Mouse (Mus musculus) cortical plate, adult 2 months (tissue): ENCODE data around the gene Dnajc5g. TPM values are rescaled to one million over a fixed set of nuclear protein-coding genes. Genes with fewer than 3 reads are reported as not detected.
A peak's percentile ranks its signal among the peaks of the same experiment; 100 is the strongest.

Source experiments
- H3K27ac ChIP-seq: fragments of 200-500 bp; 2 replicates; pipeline ENCODE4 v1.5.1; 2012; ENCODE audit warnings: low read length, control low read depth, inconsistent platforms; ENCODE audit not compliant: insufficient read depth
- H3K4me1 ChIP-seq: fragments of 200-500 bp; 2 replicates; pipeline ENCODE4 v1.6.1; 2011; ENCODE audit warnings: low read length; ENCODE audit not compliant: control insufficient read depth, insufficient read depth
- H3K4me3 ChIP-seq: fragments of 200-500 bp; 2 replicates; pipeline ENCODE4 v1.5.1; 2011; ENCODE audit warnings: mild to moderate bottlenecking, low read length, control low read depth; ENCODE audit not compliant: insufficient read depth
- CTCF ChIP-seq: fragments of 200-500 bp; IDR thresholded peaks from 2 replicates; pipeline ENCODE4 v1.5.1; 2011; ENCODE audit warnings: mild to moderate bottlenecking, control low read depth, low read length; ENCODE audit not compliant: insufficient read depth; ENCODE audit errors: extremely low read depth
- POLR2A ChIP-seq: fragments of 200-500 bp; IDR thresholded peaks from 2 replicates; pipeline ENCODE4 v1.6.1; 2011; ENCODE audit warnings: mild to moderate bottlenecking, low read length, control low read depth; ENCODE audit not compliant: insufficient read depth; ENCODE audit errors: extremely low read depth
- polyA plus RNA-seq: library from polyadenylated mRNA; depleted of rRNA; stranded (reverse); fragments of >200 nt; gene quantifications from 2 replicates; pipeline ENCODE4 v1.2.3, GENCODE M21; 2012

Gene Dnajc5g
- polyA plus RNA-seq, 1 experiment = not detected

DNA sequence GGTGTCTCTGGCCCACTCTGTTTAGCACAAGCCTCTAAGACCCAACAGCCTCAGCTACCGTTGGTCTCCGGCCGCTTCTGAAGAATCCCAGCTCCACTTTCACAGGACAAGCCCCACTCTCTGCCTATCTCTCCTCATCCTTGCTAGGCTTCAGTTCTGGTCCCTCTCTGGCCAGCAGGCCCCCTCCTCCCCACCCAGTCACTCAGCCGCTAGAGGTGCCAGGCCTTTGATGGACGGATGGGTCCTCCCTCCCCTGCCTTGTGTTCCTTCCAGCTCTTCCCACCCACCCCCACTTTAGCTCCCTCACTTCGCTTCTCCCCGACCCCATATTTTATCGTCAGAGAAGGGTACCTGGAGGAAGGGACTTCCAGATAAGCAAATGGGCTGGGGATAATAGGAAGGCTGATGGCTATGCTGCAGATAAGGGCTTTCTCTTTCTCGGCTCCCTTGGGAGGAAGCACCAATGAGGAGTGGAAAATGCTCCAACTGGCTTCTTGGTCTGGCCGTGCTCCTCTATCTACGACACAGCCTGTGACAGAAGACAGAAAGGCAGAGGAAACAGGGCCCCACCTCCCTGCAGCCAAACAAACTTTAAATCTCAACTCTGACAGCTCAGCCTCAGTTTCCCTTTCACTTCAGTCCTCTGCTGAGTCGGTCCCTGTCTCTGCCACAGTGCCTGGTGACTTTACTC, 23.0 kb upstream of the Dnajc5g start:
- no peak for TF ChIP-seq POLR2A
- no peak overlapping the region for H3K4me3 ChIP-seq
- H3K27ac ChIP-seq = no peak overlapping the region
- peaks cover 4% of the 10 kb centered on the region for H3K4me1 ChIP-seq

DNA sequence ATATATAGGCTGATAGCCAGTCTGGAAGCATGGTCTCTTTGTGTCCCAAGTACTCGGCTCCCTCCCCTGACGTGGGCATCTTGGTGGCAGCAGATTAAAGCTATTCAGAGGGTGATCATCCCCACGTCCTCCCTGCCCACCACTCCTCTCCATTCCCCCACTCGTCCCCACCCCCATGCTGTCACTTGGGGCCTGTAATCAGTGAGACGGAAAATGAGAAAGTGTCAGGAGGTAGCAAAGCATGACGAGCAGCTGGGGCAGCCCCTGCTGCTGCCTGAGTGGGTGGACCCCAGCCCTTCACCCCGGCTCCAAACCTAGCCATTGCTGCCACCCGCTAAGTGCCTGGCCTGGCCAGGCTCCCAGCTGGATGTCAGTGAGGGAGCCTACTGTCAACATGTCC, 22.1 kb upstream of the Dnajc5g start:
- Histone ChIP-seq H3K4me1 (peaks cover 4% of the 10 kb centered on the region), H3K27ac (no peak overlapping the region), H3K4me3 (no peak overlapping the region)
- TF ChIP-seq CTCF = no peak
- TF ChIP-seq POLR2A = no peak

DNA sequence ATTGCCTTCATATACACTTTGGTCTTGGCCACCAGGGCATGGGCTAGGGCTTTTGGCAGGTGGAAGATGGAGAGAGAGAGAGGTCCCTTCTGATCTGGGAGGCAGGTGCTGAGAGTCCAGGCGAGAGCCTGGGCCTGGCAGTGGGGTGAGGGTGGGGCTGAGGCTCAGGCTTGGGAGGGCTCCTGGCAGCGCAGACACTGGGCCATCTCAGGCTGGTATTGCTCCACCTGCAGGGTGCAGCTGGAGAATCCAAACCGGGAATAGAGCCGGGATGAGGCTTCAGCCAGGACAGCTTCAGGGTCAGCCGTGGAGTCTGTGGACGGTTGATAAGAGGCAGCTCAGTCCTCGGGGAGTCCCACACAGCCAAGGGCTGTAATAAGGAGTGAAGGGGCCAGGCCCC, 19.5 kb upstream of the Dnajc5g start:
- H3K4me3 ChIP-seq = no peak overlapping the region
- no peak overlapping the region for H3K27ac ChIP-seq
- H3K4me1 ChIP-seq = no peaks in the 10 kb centered on the region; the same call in none of the 2 replicates
- no peak for TF ChIP-seq CTCF
- TF ChIP-seq POLR2A = no peak

GRCm38 (mm10) chr5:31087131-31087530, 19.0 kb upstream of the Dnajc5g start:
- TF ChIP-seq CTCF = no peak
- no peak for TF ChIP-seq POLR2A
- Histone ChIP-seq H3K4me3 (no peak overlapping the region), H3K27ac (no peak overlapping the region), H3K4me1 (no peaks in the 10 kb centered on the region; the same call in none of the 2 replicates)

DNA sequence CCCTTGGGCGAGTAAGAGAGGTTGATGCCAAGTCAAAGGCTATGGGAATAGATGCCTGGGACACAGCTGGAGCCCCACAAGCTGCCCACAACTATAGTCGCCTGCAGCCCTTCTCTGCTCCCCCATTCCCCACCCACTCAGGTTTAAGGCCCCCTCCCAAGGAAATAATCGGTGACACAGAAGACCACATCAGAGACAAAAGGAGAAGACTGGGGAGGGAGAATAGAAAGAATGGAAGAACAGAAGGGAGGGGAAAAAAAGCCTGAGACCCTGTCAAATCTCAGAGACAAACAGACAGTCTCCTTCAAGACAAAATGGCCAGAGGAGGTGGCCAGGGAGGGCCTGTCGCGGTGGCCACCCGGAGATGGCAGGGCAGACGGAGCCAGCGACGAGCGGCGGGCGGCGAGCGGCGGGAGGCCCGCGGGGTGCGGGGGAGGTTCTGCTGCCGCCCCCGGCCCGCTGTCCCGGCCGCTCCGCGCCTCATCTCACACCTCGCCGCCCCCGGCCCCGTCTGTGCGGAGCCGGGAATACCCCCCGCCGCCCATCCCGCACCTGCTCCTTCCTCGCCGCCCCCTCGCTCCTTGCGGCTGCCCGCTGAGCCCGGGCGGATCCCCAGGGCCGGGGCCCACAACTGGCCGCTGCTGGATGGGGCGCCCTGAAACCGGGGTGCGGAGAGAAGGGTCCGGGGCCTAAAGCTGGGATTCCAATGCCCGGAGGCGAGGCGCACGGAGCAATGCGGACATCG, 13.7 kb upstream of the Dnajc5g start:
- no peaks in the 10 kb centered on the region for H3K4me1 ChIP-seq
- H3K4me3 ChIP-seq = peak overlapping the region; percentile 52
- peak overlapping the region; percentile 87 for H3K27ac ChIP-seq
- TF ChIP-seq CTCF (no peak), POLR2A (no peak)

- TF ChIP-seq POLR2A = 0 out of 2 replicates have a peak, but pooled peaks have one; percentile 39
- TF ChIP-seq CTCF = no peak
- H3K4me3 ChIP-seq = peak overlapping the region; percentile 52
- H3K27ac ChIP-seq = peak overlapping the region; percentile 87
- no peaks in the 10 kb centered on the region for H3K4me1 ChIP-seq
Observed at GRCm38 (mm10) chr5:31093151-31094041, 12.7 kb upstream of the Dnajc5g start.

- Histone ChIP-seq H3K4me1 (no peaks in the 10 kb centered on the region), H3K4me3 (peak overlapping the region; percentile 52), H3K27ac (no peak overlapping the region)
- TF ChIP-seq CTCF = no peak
- no peak for TF ChIP-seq POLR2A
Observed at GRCm38 (mm10) chr5:31094100-31094798, 11.8 kb upstream of the Dnajc5g start.

DNA sequence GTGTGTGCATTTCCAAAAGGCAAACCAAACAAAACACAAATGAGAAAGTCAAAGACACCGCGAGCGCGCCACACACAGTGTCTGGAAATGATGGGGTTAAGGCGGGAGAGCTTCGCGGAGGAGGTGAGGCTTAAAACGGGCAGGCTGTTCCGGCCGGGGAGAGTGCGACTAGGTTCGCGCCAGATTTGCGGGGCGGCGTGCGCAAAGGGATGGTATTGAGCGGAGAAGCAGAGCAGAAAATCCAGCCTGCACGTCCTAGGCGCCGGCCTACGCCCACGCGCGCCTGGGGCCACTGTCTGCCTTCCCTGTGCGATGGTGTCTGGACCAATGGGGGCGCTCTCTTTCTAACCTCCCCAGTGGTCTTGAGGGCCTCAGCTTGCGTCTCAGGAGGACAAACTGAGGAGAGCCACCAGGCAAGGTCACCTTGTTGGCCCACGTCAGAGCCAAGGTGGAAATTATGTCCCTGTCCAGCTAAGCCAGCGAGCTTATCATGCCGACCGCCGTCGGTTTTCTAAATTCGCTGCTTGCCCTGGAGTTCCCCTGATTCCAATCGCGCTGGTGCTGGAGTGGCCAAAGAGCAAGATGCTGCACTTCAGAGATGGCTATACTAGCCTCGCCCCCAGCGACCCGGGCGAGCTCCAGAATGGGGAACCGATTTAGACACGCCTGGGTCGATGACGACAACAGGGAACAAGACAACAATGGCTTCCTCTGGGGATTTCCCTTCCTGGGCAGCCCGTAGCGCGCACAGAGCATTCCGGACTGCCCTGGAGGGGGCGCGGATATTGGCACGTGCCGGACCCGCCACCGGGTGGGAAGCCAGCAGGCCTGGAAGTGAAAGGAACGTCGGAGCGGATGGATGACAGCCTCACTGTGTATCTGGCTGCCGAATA, 11.0 kb upstream of the Dnajc5g start:
- Histone ChIP-seq H3K4me3 (peak overlapping the region; percentile 3; the same call in 1 of the 2 replicates), H3K27ac (no peak overlapping the region), H3K4me1 (no peaks in the 10 kb centered on the region)
- no peak for TF ChIP-seq POLR2A
- TF ChIP-seq CTCF = no peak
